Mouse (Mus musculus) layer of hippocampus, postnatal 10 days (tissue): Measurements from ENCODE around the gene Dao. TPM values are rescaled to one million over a fixed set of nuclear protein-coding genes. Genes with fewer than 3 reads are reported as not detected.

Experiments
- DNase-seq, 2 experiments: peaks; one replicate each; pipeline ENCODE4 v3.0.0; 2021; ENCODE audit warnings: low spot score in 2 of 2
- total RNA-seq, 2 experiments: library from RNA; stranded (reverse); gene quantifications; 2 replicates each; pipeline ENCODE4 v1.2.3; 2021

Dao gene
- total RNA-seq, 2 experiments from 2014 or later = not detected

GRCm38 (mm10) chr5:113983541-113983940 lies 20.0 kb upstream of the Dao start:
- no peak for DNase-seq

DNA sequence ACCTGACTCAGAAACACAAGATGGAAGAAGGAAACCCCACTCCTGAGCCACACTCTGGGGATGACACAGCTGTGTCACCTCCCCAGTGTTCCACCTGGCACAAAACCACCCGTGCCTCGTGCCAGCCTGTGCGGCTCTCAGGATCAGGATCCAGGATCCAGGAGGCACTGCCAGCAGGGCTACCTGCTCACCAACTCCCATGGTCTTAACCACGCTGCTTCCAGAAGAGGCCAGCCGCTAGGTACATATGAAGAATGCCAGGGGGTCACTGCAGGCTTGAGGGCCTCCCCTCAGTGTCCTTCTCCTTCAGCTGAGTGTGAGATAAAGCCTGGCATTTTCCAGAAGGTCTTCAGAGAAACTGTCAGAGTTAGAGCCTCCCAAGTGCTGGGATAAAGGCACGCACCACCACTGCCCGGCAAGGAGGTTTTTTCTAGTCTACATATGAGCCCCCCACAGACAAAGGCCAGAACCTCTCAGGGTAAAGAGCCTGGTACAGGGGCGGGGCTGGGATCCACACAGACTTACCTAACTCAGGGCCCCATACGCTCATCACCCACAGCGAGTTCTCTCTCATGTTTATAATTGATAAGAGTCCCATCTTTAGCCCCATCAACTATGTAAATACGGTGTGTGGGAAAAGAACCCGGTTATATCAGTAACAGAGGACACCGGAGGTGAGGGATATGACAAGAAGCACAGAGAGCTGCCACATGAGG lies 19.3 kb upstream of the Dao start:
- DNase-seq = no peak

DNA sequence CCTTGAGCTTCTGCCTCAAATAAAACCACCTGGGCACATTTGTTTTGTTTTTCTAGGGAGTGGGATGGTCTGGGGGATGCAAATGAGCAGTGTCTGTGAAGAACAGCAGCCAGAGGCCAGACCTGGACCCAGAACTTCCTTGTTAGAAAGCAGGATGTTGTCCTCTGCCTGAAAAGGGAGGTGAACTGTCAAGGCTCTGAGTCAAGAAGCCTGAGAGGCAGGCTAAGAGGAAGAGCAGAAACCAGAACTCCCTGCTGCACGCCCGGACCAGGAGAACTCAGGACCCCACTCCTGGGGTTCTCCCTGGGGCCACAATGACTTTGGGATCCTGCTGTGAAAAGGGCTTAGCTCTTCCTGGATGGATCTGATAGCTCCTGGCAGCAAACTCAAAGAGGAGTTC lies 17.8 kb upstream of the Dao start:
- no peak for DNase-seq

GRCm38 (mm10) chr5:113986182-113986961 lies 17.1 kb upstream of the Dao start:
- DNase-seq = peak in 1 of 2 experiments; percentile 42

GRCm38 (mm10) chr5:113989437-113990024 lies 14.0 kb upstream of the Dao start:
- DNase-seq = no peak

DNA sequence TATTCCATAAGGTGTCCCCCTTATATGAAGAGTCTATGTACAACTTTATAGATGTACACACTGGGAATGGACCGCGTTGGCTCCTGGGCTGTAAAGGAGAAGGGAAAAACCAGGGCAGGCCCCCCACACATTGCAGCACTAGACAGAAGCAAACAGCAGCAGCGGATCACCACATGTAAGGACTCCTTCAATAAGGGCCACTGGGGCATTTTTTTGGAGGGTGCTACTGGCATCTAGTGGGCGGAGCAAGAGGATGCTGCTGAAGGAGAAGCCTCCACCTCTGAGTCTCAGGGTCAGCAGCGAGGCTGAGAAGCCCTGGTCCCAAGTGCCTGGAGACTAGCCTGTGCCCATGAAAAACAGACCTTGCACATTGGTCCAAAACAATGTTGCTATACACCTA lies 12.9 kb upstream of the Dao start:
- DNase-seq = no peak

DNA sequence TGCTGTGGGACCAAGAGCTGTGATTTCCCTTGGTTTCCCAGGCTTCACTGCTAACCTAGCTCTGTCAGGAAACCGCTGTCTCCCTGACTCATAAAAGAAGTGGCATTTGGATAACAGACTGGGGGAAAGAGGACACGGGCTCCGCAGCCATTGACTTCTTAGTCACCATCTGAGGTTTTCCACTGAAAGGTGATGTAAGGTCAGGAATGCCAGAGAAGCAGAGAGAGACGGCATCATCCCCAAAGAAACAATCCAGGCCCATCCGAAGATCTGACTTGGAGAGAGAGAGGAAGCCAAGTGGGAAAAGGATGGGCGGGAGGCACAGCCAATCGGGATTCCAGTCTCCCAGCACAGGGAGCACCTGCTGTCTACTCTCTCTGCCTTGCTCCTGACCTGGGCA lies 12.4 kb upstream of the Dao start:
- no peak for DNase-seq

GRCm38 (mm10) chr5:113992339-113992831 lies 11.1 kb upstream of the Dao start:
- no peak for DNase-seq

DNA sequence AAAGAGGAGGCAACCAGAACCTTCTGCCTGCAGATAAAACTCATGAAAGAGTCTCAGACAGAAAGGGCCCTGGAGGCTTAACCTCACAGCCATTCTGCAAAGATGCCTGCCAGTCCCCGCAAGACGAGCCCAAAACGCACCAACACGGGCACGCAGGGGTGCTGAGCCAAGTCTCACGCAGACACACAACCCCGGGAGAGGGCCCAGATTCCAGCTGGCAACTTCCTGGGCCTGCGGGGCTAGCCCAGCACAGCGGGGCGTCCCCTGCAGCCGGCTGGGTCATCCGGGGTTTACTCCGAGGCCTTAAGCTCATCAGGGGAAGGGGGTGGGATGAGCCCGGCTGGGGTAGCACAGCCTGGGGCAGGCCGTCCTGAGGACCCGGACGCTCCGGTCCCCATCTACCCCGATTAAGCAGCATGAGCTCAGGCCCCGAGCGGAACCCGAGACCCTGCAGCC lies 10.4 kb upstream of the Dao start:
- DNase-seq = peak; percentile 56 to 70

DNA sequence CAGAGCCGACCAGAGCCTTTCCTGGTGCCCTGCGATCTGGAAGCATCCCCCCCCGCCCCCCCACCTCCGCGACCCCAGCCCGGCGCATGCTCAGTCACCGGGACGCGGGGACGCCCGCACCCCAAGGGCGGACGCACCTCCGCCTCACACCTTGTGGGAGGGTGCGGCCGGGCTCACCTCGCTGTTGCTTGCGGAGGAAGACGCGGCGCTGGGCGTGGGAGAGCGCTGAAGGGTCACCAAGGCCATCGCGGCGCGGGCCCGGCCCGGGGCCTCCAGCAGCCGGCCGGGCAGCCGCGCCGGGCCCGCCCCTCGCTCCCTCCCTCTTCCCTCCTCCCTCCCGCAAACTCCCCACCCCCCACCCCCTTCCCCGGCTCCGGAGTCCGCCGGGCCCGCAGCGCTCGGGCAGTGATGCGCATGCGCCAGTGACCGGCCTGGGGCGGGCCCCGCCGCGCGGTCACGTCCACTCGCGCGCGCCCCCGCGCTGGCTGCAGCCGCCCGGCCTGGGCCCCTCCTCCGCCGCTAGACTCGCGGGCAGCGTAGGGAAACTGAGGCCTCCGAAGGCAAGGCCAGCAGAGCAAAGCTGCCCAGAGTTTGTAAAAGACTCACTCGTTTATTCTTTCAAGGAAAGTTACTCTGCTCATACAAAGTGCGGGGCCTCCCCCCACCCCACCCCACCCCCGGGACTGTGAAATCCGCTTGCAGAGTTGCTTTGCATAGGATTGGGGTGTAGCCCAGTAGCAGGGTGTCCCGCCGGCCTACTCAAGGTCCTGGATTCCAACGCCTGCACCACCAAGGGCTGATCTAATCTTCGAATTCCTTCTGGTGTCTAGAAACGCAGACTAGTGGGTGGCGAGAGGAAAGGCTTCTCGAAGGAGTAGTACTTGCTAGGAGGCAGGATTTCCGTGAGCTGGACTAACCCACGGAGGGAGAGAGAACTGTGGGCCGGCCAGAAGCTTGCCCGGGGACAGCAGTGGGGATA lies 9.7 kb upstream of the Dao start, which contains the start of gene Ssh1:
Ssh1 (minus strand) TSS at position 408 of the 979 bp plus-strand sequence.
- peak; percentile 83 to 93 for DNase-seq

DNA sequence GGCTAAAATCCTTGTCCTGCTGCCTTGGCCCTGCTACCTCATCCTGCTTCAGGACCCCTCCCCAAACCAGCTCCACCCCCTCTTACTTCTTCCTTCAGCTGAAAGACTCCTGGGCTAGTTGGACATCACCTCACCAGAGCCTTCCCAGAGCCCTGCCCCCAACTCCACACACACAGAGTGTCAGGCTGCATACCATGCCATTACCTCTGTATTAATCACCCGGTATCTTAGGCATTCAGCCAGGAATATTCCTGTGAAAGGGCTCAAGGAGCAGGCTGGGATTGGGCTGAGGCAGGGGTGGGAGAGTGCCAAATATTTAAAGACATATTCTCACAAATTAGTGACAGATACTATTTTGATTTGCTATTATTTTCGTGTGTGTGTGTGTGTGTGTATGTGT lies 7.0 kb upstream of the Dao start:
- DNase-seq = no peak

- no peak for DNase-seq
Measured at GRCm38 (mm10) chr5:113999382-113999781, 4.1 kb upstream of the Dao start.

DNA sequence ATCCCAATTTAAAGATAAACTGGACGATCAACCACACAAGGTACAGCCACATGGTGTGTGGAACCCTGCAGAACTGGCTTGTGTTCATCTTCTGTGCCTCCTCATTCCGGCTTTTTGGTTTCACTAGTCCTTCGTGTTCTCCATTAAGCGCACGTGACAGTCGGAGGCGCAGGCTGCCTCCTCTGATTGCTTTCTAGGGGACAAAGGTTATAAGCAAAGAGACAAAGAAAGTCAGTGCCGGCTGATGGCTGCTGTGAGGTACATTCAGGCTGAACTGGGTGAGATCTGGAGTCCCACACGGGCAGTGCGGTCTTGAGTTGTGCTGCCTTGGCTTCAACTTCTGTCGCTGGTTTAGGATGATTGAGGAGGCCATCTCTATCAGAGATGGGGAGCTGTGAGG lies 1.1 kb downstream of the Dao start:
- no peak for DNase-seq

DNA sequence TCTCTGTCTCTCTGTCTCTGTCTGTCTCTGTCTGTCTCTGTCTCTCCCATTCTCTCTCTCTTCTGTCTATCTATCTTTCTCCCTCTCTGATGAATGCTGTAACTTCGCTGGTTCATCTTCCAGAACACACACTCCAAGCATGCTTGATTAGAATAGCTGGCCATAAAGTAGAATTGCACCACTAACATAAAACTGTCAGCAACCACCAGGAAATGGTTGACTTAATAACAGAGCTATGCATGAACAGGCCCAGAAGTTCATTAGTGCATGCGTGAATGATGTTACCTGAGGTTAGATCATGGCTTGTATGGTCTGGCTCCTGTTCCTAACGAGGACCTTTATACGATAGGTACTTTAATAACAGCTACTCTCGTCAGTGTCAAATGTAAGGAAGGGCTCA lies 1.6 kb downstream of the Dao start:
- no peak for DNase-seq

GRCm38 (mm10) chr5:114006974-114007373 lies 3.5 kb downstream of the Dao start:
- no peak for DNase-seq

DNA sequence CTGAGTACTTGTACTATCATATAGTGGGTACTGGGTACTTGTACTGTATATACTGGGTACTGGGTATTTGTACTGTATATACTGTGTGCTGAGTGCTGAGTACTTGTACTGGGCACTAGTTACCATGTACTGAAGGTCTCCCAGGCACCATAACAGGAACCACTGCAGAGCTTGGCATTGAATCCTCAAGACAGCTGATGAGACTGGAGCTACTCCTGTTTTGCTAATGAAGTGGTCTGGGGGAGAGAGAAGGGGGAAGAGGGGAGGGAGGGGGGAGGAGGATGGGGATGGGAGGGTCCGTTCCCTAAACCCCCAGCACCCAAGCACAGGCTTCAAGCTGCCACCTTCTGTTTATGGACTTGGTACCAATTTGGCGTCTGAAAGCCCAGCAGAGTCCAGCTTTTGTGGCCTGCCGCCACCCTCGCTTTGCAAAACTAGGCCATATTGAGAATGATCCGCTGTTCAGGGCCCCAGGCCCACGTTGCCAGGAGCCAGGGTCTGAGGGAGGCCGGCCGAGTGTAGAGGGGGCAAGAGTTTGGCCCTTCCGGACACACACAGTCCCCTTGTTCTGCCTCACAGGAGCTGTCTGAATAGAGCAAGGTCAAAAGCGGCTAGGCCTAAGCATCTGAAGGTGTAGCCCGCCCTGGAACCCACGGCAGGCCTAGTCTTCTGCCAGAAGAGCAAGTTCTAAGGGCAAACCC lies 4.4 kb downstream of the Dao start:
- DNase-seq = peak in 1 of 2 experiments; percentile 34

DNA sequence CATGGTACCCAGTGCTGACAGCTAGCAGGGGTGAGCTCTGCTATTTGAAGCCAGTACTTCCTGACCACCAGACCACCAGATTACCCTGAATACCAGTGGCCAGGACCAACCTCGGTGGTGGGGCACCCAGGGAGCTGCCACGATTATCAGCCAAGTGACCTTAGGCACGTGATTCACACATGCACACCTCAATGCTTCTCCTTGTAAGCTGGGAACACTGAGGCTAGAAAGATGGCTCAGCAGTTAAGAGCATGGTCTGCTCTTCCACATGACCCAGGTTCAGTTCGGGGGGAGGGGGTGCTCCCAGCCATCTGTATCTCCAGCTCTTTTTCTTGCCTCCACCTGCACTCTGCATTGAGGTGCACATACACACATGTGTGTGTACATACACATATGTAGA lies 5.5 kb downstream of the Dao start:
- no peak for DNase-seq

DNA sequence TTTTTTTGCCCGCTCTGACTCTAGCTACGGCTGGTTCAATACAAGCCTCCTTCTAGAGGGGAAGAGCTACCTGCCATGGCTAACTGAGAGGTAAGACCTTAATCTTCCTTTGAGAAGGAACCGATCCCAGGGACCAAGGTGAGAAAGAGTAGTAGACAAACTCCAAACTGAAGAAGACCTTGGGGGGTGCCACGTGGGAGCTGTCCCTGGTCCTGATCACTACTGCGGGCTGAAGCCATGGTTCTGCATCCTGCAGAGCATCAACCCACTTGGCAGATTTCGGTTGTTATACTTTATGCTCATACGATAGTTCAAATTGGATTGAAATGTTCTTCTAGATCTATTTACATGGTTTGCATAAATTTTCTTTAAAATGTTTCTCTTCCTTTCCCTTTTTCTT lies 11.6 kb downstream of the Dao start:
- DNase-seq = no peak

GRCm38 (mm10) chr5:114024390-114024789 lies 20.9 kb downstream of the Dao start:
- DNase-seq = no peak

DNA sequence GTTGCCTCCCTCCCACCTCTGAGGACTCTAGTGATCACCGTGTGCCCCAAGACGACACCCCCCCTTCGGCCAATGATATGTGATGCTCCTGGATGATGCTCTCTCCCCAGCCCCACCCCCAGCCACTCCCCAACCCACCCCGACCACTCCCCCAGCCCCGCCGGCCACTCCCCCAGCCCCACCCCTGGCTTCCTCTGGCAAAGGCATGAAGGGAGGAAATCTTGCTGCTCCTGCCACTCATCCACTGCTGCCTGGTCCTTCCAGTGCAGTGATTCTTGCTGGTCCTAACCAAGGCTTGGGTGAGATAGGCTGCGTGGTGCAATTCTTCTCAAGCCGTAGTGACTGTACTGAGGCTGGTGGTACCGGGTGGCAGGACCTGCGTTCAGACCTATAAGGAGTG lies 21.4 kb downstream of the Dao start:
- DNase-seq = no peak
